Comparison of ENCODE assay signal across 8 mouse cellular contexts in genomic region chr1:74098004-74099000, GRCm38 (mm10). TPM values are rescaled to one million over a fixed set of nuclear protein-coding genes. Genes with fewer than 3 reads are reported as not detected.
DNase-seq lines count a peak whose midpoint lies in the region; ATAC-seq and TF ChIP-seq lines count a peak whose summit lies in the region.

No protein-coding gene starts in this region.

- peak; percentile 66 to 82 for DNase-seq in adrenal gland, adult (ENCODE audit: inconsistent age in 2 of 2, low spot score in 1 of 2)
- DNase-seq in adrenal gland, adult 8-10 months = no peak
- DNase-seq in thymus, adult 2 months = peak; percentile 42
- DNase-seq in thymus, postnatal 0 days (ENCODE audit: low spot score) = no peak
- peak; percentile 65 for DNase-seq in kidney, postnatal 14 days
- peak; percentile 78 for DNase-seq in lung, postnatal 10 days
- DNase-seq in right cerebral cortex, postnatal 4 days = peak; percentile 74

- TF ChIP-seq CTCF in thymus, adult 2 months (IDR thresholded peaks at IDR 0.05; ENCODE audit: borderline replicate concordance, control insufficient read depth, extremely low read depth, insufficient read depth, low read length, poor library complexity) = no peak

- peak overlapping the region; percentile 1; the same call in 1 of the 2 replicates for H3K4me3 ChIP-seq in thymus, adult 2 months (ENCODE audit: control insufficient read depth, insufficient read depth, low read length)

- no peak overlapping the region for H3K27ac ChIP-seq in thymus, adult 2 months (ENCODE audit: control insufficient read depth, insufficient read depth, low read length)

- peaks cover 8% of the 10 kb centered on the region; the same call in 1 of the 2 replicates for H3K4me1 ChIP-seq in thymus, adult 2 months (replicated peaks; ENCODE audit: control insufficient read depth, insufficient read depth, low read length)

- WGBS in thymus, adult 2 months = 2% methylated on average over 58 of the region's 58 CpGs

- peaks cover 21% of the 10 kb centered on the region for H3K27me3 ChIP-seq in thymus, adult 2 months (ENCODE audit: control insufficient read depth, insufficient read depth, low read length)

- peak; percentile 50 for ATAC-seq in granulocyte monocyte progenitor cell, adult 5-6 weeks (replicated peaks; ENCODE audit: poor library complexity, severe bottlenecking)

- no peaks in the 10 kb centered on the region for H3K36me3 ChIP-seq in thymus, adult 2 months (ENCODE audit: control insufficient read depth, insufficient read depth, low read length)

- TF ChIP-seq POLR2A in thymus, adult 2 months (IDR thresholded peaks at IDR 0.05; ENCODE audit: control insufficient read depth, extremely low read depth, insufficient read depth, low read length, poor library complexity) = no peak

RNA-seq across cellular contexts. Expression of gene Tns1, which starts 25.9 kb away (rescaled TPM):
- total RNA-seq in adrenal gland, adult 8-10 months (2022) = 100 to 1,000 TPM; 461 to 578 (median 489) TPM
- polyA plus RNA-seq in thymus, adult 2 months (2012; rRNA removed) = 117 and 122 TPM in 2 replicates
- 12.6 and 13.0 TPM in 2 replicates for polyA plus RNA-seq in thymus, postnatal 0 days (2015; fragmentation: Nextera tagmentation; extraction: Ambion mirVana)
- 10.9 and 29.0 TPM in 2 replicates for total RNA-seq in granulocyte monocyte progenitor cell, adult 5-6 weeks (2014; fragmentation: Nextera tagmentation)
- total RNA-seq in granulocyte monocyte progenitor cell, adult 5-6 weeks (2017) = 3.0 and 4.7 TPM in 2 replicates

RNA-seq across cellular contexts. Expression of gene Rufy4, which starts 27.0 kb away (rescaled TPM):
- total RNA-seq in adrenal gland, adult 8-10 months (2022) = 1 to 10 TPM; 1.3 to 4.4 (median 2.8) TPM
- 0.49 and 1.0 TPM in 2 replicates for polyA plus RNA-seq in thymus, adult 2 months (2012; rRNA removed)
- 0.08 and 0.15 TPM in 2 replicates for polyA plus RNA-seq in thymus, postnatal 0 days (2015; fragmentation: Nextera tagmentation; extraction: Ambion mirVana)
- 1.4 and 2.0 TPM in 2 replicates for total RNA-seq in granulocyte monocyte progenitor cell, adult 5-6 weeks (2014; fragmentation: Nextera tagmentation)
- 0.30 TPM in 1 of 2 replicates, not detected in the other for total RNA-seq in granulocyte monocyte progenitor cell, adult 5-6 weeks (2017)

RNA-seq across cellular contexts. Expression of gene Cxcr2, which starts 55.5 kb away (rescaled TPM):
- total RNA-seq in adrenal gland, adult 8-10 months (2022) = under 1 TPM in 1 of 4 experiments, not detected in 3; 0.10 TPM
- 0.74 and 2.2 TPM in 2 replicates for polyA plus RNA-seq in thymus, adult 2 months (2012; rRNA removed)
- polyA plus RNA-seq in thymus, postnatal 0 days (2015; fragmentation: Nextera tagmentation; extraction: Ambion mirVana) = 0.15 and 0.20 TPM in 2 replicates
- 7.9 and 8.7 TPM in 2 replicates for total RNA-seq in granulocyte monocyte progenitor cell, adult 5-6 weeks (2014; fragmentation: Nextera tagmentation)
- total RNA-seq in granulocyte monocyte progenitor cell, adult 5-6 weeks (2017) = 9.4 and 10.3 TPM in 2 replicates

Comparison
In these comparisons a context has a peak if more than half of its experiments do, and no peak if none do; other contexts are left out.
1. DNase-seq: peak in adrenal gland, adult (2 of 2), thymus, adult 2 months (single experiment), kidney, postnatal 14 days (single experiment), lung, postnatal 10 days (single experiment) and right cerebral cortex, postnatal 4 days (single experiment); none in adrenal gland, adult 8-10 months (single experiment) and thymus, postnatal 0 days (single experiment).
2. RNA of gene Tns1, which starts 25.9 kb away (total RNA-seq): 461 to 578 TPM in adrenal gland, adult 8-10 months; 3.0 to 29.0 TPM in granulocyte monocyte progenitor cell, adult 5-6 weeks; every median in the first group is over 10 times any median in the second.
3. RNA of gene Cxcr2, which starts 55.5 kb away (total RNA-seq): 7.9 to 10.3 TPM in granulocyte monocyte progenitor cell, adult 5-6 weeks; 0.10 TPM in adrenal gland, adult 8-10 months; every median in the first group is over 4 times any median in the second.